Mouse (Mus musculus) thymus, adult 2 months (tissue): ENCODE results near the gene Isoc2a. TPM values are rescaled to one million over a fixed set of nuclear protein-coding genes. Genes with fewer than 3 reads are reported as not detected.
A peak's percentile ranks its signal among the peaks of the same experiment; 100 is the strongest.

ENCODE experiments used
- DNase-seq: peaks from one replicate; pipeline ENCODE4 v3.0.0; 2021
- H3K27ac ChIP-seq: fragments of 200-500 bp; 2 replicates; pipeline ENCODE4 v1.5.1; 2012; ENCODE audit warnings: low read length, control low read depth; ENCODE audit not compliant: control insufficient read depth, insufficient read depth
- H3K27me3 ChIP-seq: fragments of 200-500 bp; 2 replicates; pipeline ENCODE4 v1.6.1; 2012; ENCODE audit warnings: mild to moderate bottlenecking, low read length, moderate library complexity, mixed read lengths; ENCODE audit not compliant: control insufficient read depth, insufficient read depth
- H3K36me3 ChIP-seq: fragments of 200-500 bp; 2 replicates; pipeline ENCODE4 v1.6.1; 2012; ENCODE audit warnings: mild to moderate bottlenecking, low read length, moderate library complexity; ENCODE audit not compliant: control insufficient read depth, insufficient read depth
- H3K4me1 ChIP-seq: fragments of 200-500 bp; replicated peaks from 2 replicates; pipeline ENCODE4 v1.6.1; 2012; ENCODE audit warnings: low read length; ENCODE audit not compliant: control insufficient read depth, insufficient read depth
- H3K4me3 ChIP-seq: fragments of 200-500 bp; 2 replicates; pipeline ENCODE4 v1.5.1; 2012; ENCODE audit warnings: mild to moderate bottlenecking, low read length, control low read depth, moderate library complexity; ENCODE audit not compliant: control insufficient read depth, insufficient read depth
- CTCF ChIP-seq: fragments of 200-500 bp; IDR thresholded peaks from 2 replicates; pipeline ENCODE4 v1.5.1; 2012; ENCODE audit warnings: mild to moderate bottlenecking, control low read depth, low read length, moderate library complexity, borderline replicate concordance; ENCODE audit not compliant: control insufficient read depth, poor library complexity, insufficient read depth; ENCODE audit errors: extremely low read depth
- POLR2A ChIP-seq: fragments of 200-500 bp; IDR thresholded peaks from 2 replicates; pipeline ENCODE4 v1.6.1; 2012; ENCODE audit warnings: mild to moderate bottlenecking, low read length, control low read depth, moderate library complexity; ENCODE audit not compliant: control insufficient read depth, poor library complexity, insufficient read depth; ENCODE audit errors: extremely low read depth
- WGBS: fragments of 180-500 bp; shearing (Covaris S2); methylation state at CpG from one replicate; pipeline ENCODE4 v1.1.7; 2018; 5-methylcytosine and 5-hydroxymethylcytosine counted together
- polyA plus RNA-seq: library from polyadenylated mRNA; depleted of rRNA; stranded (reverse); fragments of >200 nt; gene quantifications from 2 replicates; pipeline ENCODE4 v1.2.3, GENCODE M21; 2012; rRNA removed

The Isoc2a gene
- polyA plus RNA-seq, 1 experiment: 20.5 TPM

- TF ChIP-seq POLR2A (no peak), CTCF (no peak)
- Histone ChIP-seq H3K4me3 (no peak overlapping the region), H3K4me1 (peaks cover 5% of the 10 kb centered on the region), H3K27ac (no peak overlapping the region), H3K27me3 (no peaks in the 10 kb centered on the region), H3K36me3 (no peaks in the 10 kb centered on the region)
- 54% methylated on average over 5 of the region's 5 CpGs for WGBS
- DNase-seq: no peak
Observed at GRCm38 (mm10) chr7:4942673-4943072, 65.7 kb downstream of the Isoc2a start.

- Histone ChIP-seq H3K4me3 (peak overlapping the region; percentile 44), H3K27me3 (no peaks in the 10 kb centered on the region), H3K36me3 (no peaks in the 10 kb centered on the region), H3K4me1 (peaks cover 8% of the 10 kb centered on the region), H3K27ac (no peak overlapping the region)
- TF ChIP-seq CTCF (peak; percentile 88), POLR2A (no peak)
- peak; percentile 93 for DNase-seq
- 8% methylated on average over 15 of the region's 15 CpGs for WGBS
Observed at GRCm38 (mm10) chr7:4943223-4943815, 66.4 kb downstream of the Isoc2a start.

Other genes starting within 250 kb of the Isoc2a start
- 103 and 113 TPM in 2 replicates for gene Tmem86b, start 245.7 kb upstream of the Isoc2a start, polyA plus RNA-seq
- 419 and 475 TPM in 2 replicates for gene Ppp6r1, start 218.1 kb upstream of the Isoc2a start, polyA plus RNA-seq
- 53.0 and 55.4 TPM in 2 replicates for gene Hspbp1, start 192.1 kb upstream of the Isoc2a start, polyA plus RNA-seq
- gene Brsk1, start 186.5 kb upstream of the Isoc2a start, polyA plus RNA-seq: 0.71 and 0.84 TPM in 2 replicates
- 2.2 and 3.7 TPM in 2 replicates for gene Tmem150b, start 151.9 kb upstream of the Isoc2a start, polyA plus RNA-seq
- 224 and 250 TPM in 2 replicates for gene Kmt5c, start 137.0 kb upstream of the Isoc2a start, polyA plus RNA-seq
- 36.6 and 47.7 TPM in 2 replicates for gene Cox6b2, start 124.1 kb upstream of the Isoc2a start, polyA plus RNA-seq
- gene Fam71e2, start 105.9 kb upstream of the Isoc2a start, polyA plus RNA-seq: 0.11 TPM in 1 of 2 replicates, not detected in the other
- gene Il11, start 94.3 kb upstream of the Isoc2a start, polyA plus RNA-seq: 0.13 and 0.32 TPM in 2 replicates
- gene Tmem190, start 94.2 kb upstream of the Isoc2a start, polyA plus RNA-seq: not detected in 2 replicates
- gene Tmem238, start 87.5 kb upstream of the Isoc2a start, polyA plus RNA-seq: 18.1 and 23.5 TPM in 2 replicates
- 367 and 512 TPM in 2 replicates for gene Rpl28, start 84.3 kb upstream of the Isoc2a start, polyA plus RNA-seq
- 970 and 1,071 TPM in 2 replicates for gene Ube2s, start 64.6 kb upstream of the Isoc2a start, polyA plus RNA-seq
- 0.48 and 0.74 TPM in 2 replicates for gene Shisa7, start 32.5 kb upstream of the Isoc2a start, polyA plus RNA-seq
- 21.8 and 23.6 TPM in 2 replicates for gene Isoc2b, start 6.9 kb upstream of the Isoc2a start, polyA plus RNA-seq
- gene Gm36210, start 29.4 kb downstream of the Isoc2a start, polyA plus RNA-seq: 0.15 and 0.17 TPM in 2 replicates
- 40.2 and 51.2 TPM in 2 replicates for gene Zfp628, start 38.1 kb downstream of the Isoc2a start, polyA plus RNA-seq
- gene Nat14, start 44.9 kb downstream of the Isoc2a start, polyA plus RNA-seq: 4.4 and 5.9 TPM in 2 replicates
- gene Ssc5d, start 48.6 kb downstream of the Isoc2a start, polyA plus RNA-seq: 1.0 and 1.1 TPM in 2 replicates
- 1.5 and 5.4 TPM in 2 replicates for gene Sbk2, start 87.3 kb downstream of the Isoc2a start, polyA plus RNA-seq
- gene Sbk3, start 94.0 kb downstream of the Isoc2a start, polyA plus RNA-seq: 0.36 and 3.7 TPM in 2 replicates
- 125 and 133 TPM in 2 replicates for gene Zfp579, start 119.0 kb downstream of the Isoc2a start, polyA plus RNA-seq
- gene Zfp524, start 137.3 kb downstream of the Isoc2a start, polyA plus RNA-seq: 52.2 and 54.6 TPM in 2 replicates
- 79.3 and 85.2 TPM in 2 replicates for gene Fiz1, start 137.5 kb downstream of the Isoc2a start, polyA plus RNA-seq
- not detected in 2 replicates for gene Gm44973, start 138.3 kb downstream of the Isoc2a start, polyA plus RNA-seq
- 105 and 120 TPM in 2 replicates for gene Zfp865, start 143.2 kb downstream of the Isoc2a start, polyA plus RNA-seq
- gene Ccdc106, start 143.4 kb downstream of the Isoc2a start, polyA plus RNA-seq: 0.52 and 0.97 TPM in 2 replicates
- not detected in 2 replicates for gene 4632433K11Rik, start 157.0 kb downstream of the Isoc2a start, polyA plus RNA-seq
- 5.2 and 6.3 TPM in 2 replicates for gene Zfp784, start 161.3 kb downstream of the Isoc2a start, polyA plus RNA-seq
- gene Zfp580, start 174.4 kb downstream of the Isoc2a start, polyA plus RNA-seq: 29.9 and 42.3 TPM in 2 replicates
- gene U2af2, start 185.0 kb downstream of the Isoc2a start, polyA plus RNA-seq: 437 and 438 TPM in 2 replicates
- 230 and 280 TPM in 2 replicates for gene Epn1, start 203.1 kb downstream of the Isoc2a start, polyA plus RNA-seq
- not detected in 2 replicates for gene Rfpl4, start 239.8 kb downstream of the Isoc2a start, polyA plus RNA-seq
- gene Rasl2-9, start 248.8 kb downstream of the Isoc2a start, polyA plus RNA-seq: 0.17 and 0.39 TPM in 2 replicates